Mouse (Mus musculus): ENCODE data around the gene 0610040J01Rik. TPM values are rescaled to one million over a fixed set of nuclear protein-coding genes. Genes with fewer than 3 reads are reported as not detected.
A peak's percentile ranks its signal among the peaks of the same experiment; 100 is the strongest.

Gene 0610040J01Rik
- total and polyA plus RNA-seq, 3 experiments = not detected

GRCm38 (mm10) chr5:63938575-63938974, 126.4 kb downstream of the 0610040J01Rik start:
- in situ Hi-C loops (cut with MboI; ENCODE audit: low pct_ligation_motif_present, low pct_unique_long_range_greater_than_20kb, low sequenced_read_pairs) (no loop called here), dilution Hi-C loops (cut with MboI; ENCODE audit: extremely low pct_ligation_motif_present, extremely low pct_unique_long_range_greater_than_20kb, low sequenced_read_pairs) (no loop called here)
- peak; percentile 13; the same call in 1 of the 2 replicates for TF ChIP-seq ETS1 (conservative IDR thresholded peaks at IDR 0.05; ENCODE audit: low read depth, low read length)
- TF ChIP-seq BHLHE40 (IDR thresholded peaks at IDR 0.05; ENCODE audit: low read depth, low read length) = peak; percentile 96
- TF ChIP-seq CHD2 (IDR thresholded peaks at IDR 0.05; ENCODE audit: low read length) = no peak
- no peak for TF ChIP-seq MXI1 (IDR thresholded peaks at IDR 0.05; ENCODE audit: low read depth, low read length)
- TF ChIP-seq EP300 (IDR thresholded peaks at IDR 0.05; ENCODE audit: low read length) = no peak
- no peak for TF ChIP-seq MAZ (IDR thresholded peaks at IDR 0.05; ENCODE audit: low read depth, low read length)
- H3K4me1 ChIP-seq (ENCODE audit: control insufficient read depth in 1 of 2, insufficient read depth in 2 of 2) = peaks cover 7 to 32% of the 10 kb centered on the region in 2 experiments
- H3K36me3 ChIP-seq (replicated peaks in 1 of 2; ENCODE audit: control insufficient read depth in 1 of 2, insufficient read depth in 1 of 2, low read length in 1 of 2) = peaks cover 0 to 18% of the 10 kb centered on the region in 2 experiments
- H3K79me2 ChIP-seq (replicated peaks; ENCODE audit: control insufficient read depth, extremely low read depth, insufficient read depth, poor library complexity, severe bottlenecking) = no peaks in the 10 kb centered on the region
- H3K4me2 ChIP-seq (ENCODE audit: insufficient read depth, low read depth, poor library complexity, severe bottlenecking) = no peak overlapping the region
- no peak overlapping the region for H3K4me3 ChIP-seq (replicated peaks in 1 of 3; ENCODE audit: low read depth in 2 of 3, low read length in 2 of 3, poor library complexity in 1 of 3)
- H3K9ac ChIP-seq (ENCODE audit: insufficient read depth, low read depth) = no peak overlapping the region
- no peaks in the 10 kb centered on the region for H3K9me3 ChIP-seq (replicated peaks; ENCODE audit: low read length)
- peak; percentile 64 for DNase-seq (ENCODE audit: extremely low read depth)
- H3K27ac ChIP-seq (ENCODE audit: insufficient read depth, low read depth) = no peak overlapping the region
- no peaks in the 10 kb centered on the region for H3K27me3 ChIP-seq (replicated peaks)

GRCm38 (mm10) chr5:63941891-63942290, 129.7 kb downstream of the 0610040J01Rik start:
- no peaks in the 10 kb centered on the region for H3K9me3 ChIP-seq (replicated peaks; ENCODE audit: low read length)
- H3K36me3 ChIP-seq (replicated peaks in 1 of 2; ENCODE audit: control insufficient read depth in 1 of 2, insufficient read depth in 1 of 2, low read length in 1 of 2) = peaks cover 0 to 3% of the 10 kb centered on the region in 2 experiments
- H3K4me1 ChIP-seq (ENCODE audit: control insufficient read depth in 1 of 2, insufficient read depth in 2 of 2) = peaks cover 11 to 41% of the 10 kb centered on the region in 2 experiments
- no peak overlapping the region for H3K27ac ChIP-seq (ENCODE audit: insufficient read depth, low read depth)
- H3K4me2 ChIP-seq (ENCODE audit: insufficient read depth, low read depth, poor library complexity, severe bottlenecking) = no peak overlapping the region
- dilution Hi-C loops (cut with MboI; ENCODE audit: extremely low pct_ligation_motif_present, extremely low pct_unique_long_range_greater_than_20kb, low sequenced_read_pairs) = no loop called here
- DNase-seq (ENCODE audit: extremely low read depth) = no peak
- no peak overlapping the region for H3K9ac ChIP-seq (ENCODE audit: insufficient read depth, low read depth)
- no peaks in the 10 kb centered on the region for H3K79me2 ChIP-seq (replicated peaks; ENCODE audit: control insufficient read depth, extremely low read depth, insufficient read depth, poor library complexity, severe bottlenecking)
- TF ChIP-seq TBP (conservative IDR thresholded peaks at IDR 0.05; ENCODE audit: low read depth, low read length) = no peak
- no peak for TF ChIP-seq KAT2A (IDR thresholded peaks at IDR 0.05; ENCODE audit: insufficient replicate concordance, low read length)
- TF ChIP-seq MAX (IDR thresholded peaks at IDR 0.05; ENCODE audit: low read length) = no peak
- no peak for TF ChIP-seq ETS1 (conservative IDR thresholded peaks at IDR 0.05; ENCODE audit: low read depth, low read length)
- TF ChIP-seq NRF1 (IDR thresholded peaks at IDR 0.05; ENCODE audit: low read depth, low read length) = no peak
- no peak for TF ChIP-seq CHD2 (IDR thresholded peaks at IDR 0.05; ENCODE audit: low read length)
- TF ChIP-seq BHLHE40 (IDR thresholded peaks at IDR 0.05; ENCODE audit: low read depth, low read length) = no peak
- TF ChIP-seq POLR2AphosphoS2 (IDR thresholded peaks at IDR 0.05; ENCODE audit: low read depth, low read length) = no peak
- no peak for TF ChIP-seq CHD1 (IDR thresholded peaks at IDR 0.05; ENCODE audit: low read depth, low read length)
- TF ChIP-seq CTCF (conservative IDR thresholded peaks at IDR 0.05 in 1 of 2, IDR thresholded peaks at IDR 0.05 in 1 of 2; ENCODE audit: low read depth in 2 of 2, low read length in 2 of 2) = no peak
- no peak for TF ChIP-seq ZKSCAN1 (IDR thresholded peaks at IDR 0.05; ENCODE audit: borderline replicate concordance, low read depth, low read length)
- TF ChIP-seq MAFK (IDR thresholded peaks at IDR 0.05; ENCODE audit: insufficient replicate concordance, low read length) = no peak
- TF ChIP-seq HCFC1 (IDR thresholded peaks at IDR 0.05; ENCODE audit: low read depth, low read length) = no peak
- no peak for TF ChIP-seq NELFE (IDR thresholded peaks at IDR 0.05; ENCODE audit: low read depth, low read length)
- TF ChIP-seq TCF12 (IDR thresholded peaks at IDR 0.05; ENCODE audit: low read depth, low read length) = no peak
- no peak for TF ChIP-seq MXI1 (IDR thresholded peaks at IDR 0.05; ENCODE audit: low read depth, low read length)
- no peak for TF ChIP-seq ZC3H11A (IDR thresholded peaks at IDR 0.05; ENCODE audit: low read depth, low read length)
- no peak overlapping the region for H3K4me3 ChIP-seq (replicated peaks in 1 of 3; ENCODE audit: low read depth in 2 of 3, low read length in 2 of 3, poor library complexity in 1 of 3)
- in situ Hi-C loops (cut with MboI; ENCODE audit: low pct_ligation_motif_present, low pct_unique_long_range_greater_than_20kb, low sequenced_read_pairs) = no loop called here
- no peaks in the 10 kb centered on the region for H3K27me3 ChIP-seq (replicated peaks)

Measured in CH12.LX (cell line).